Comparison of ENCODE assay signal across 8 mouse cellular contexts in the genomic region with DNA sequence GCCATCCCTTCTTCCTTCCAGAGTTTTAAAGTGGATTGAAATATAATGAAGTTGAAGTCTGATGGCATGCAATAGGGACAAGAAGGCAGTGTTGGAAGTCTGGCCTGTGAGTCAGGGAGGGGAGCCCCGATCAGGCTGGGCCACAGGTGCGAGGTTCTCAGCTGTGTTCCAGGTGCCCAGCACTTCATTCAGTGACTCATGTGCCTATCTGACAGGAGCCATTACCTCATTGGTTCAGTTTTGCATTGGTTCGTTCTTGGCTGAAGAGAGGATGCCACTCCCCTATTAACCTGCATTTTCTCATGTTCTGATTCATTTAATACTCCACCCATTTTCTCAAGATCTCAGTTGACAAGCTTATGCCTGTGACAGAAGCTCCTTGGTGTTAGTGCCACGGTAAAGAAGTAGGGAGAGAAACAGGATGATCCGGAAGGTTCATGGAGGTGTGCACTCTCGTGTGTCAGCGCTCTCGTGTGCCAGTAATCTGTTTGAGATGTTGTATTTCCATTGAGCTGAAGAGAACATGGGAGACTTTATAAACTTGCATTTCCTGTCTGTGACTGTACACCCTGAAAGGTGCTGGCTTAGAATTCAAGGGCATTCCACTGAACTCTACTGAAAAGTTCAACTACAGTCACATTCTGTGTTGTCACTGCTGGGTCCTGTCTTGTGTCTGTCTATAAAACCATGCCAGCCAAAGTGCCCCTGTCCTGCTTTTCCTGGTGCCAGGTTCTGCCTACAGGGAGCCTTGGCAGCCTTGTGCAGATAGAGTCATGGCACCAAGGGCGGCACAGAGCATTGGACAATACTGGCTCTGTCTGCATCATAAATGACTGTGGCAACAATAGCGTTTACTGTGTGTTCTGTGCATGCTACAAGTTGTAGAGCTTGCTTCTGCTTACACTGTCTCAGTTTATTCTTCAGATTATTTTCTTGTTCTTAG. TPM values are rescaled to one million over a fixed set of nuclear protein-coding genes. Genes with fewer than 3 reads are reported as not detected.
DNase-seq lines count a peak whose midpoint lies in the region; TF ChIP-seq lines count a peak whose summit lies in the region.
"Had no signal": no experiment of that assay in that cellular context is flagged by ENCODE, and none has a peak within 500 bp of the region (broad histone marks: within the 10 kb centered on the region; RNA-seq: fewer than 3 reads in every experiment).

No protein-coding gene starts in this region.

- peak; percentile 61 for DNase-seq in left cerebral cortex, adult 11 months (ENCODE audit: low spot score)
- no peak for DNase-seq in left cerebral cortex, postnatal 14 days (ENCODE audit: low spot score in 2 of 2)
- DNase-seq in brain, adult 2 months (ENCODE audit: low read depth, low spot score) = peak; percentile 93
- no peak for DNase-seq in urinary bladder, postnatal 4 days (ENCODE audit: low spot score in 2 of 2)
- no peak for DNase-seq in lung, postnatal 25 days (ENCODE audit: low spot score)

- peaks cover 4% of the 10 kb centered on the region for H3K36me3 ChIP-seq in myocyte (ENCODE audit: control insufficient read depth, insufficient read depth)

- no peaks in the 10 kb centered on the region for H3K27me3 ChIP-seq in myocyte (ENCODE audit: control insufficient read depth, insufficient read depth, insufficient read length)
- H3K27me3 ChIP-seq: megakaryocyte, embryonic 14.5 days had no signal

- peaks cover 35% of the 10 kb centered on the region for H3K4me1 ChIP-seq in cortical plate, adult 2 months (ENCODE audit: control insufficient read depth, insufficient read depth, low read length)

- TF ChIP-seq CTCF in cortical plate, adult 2 months (IDR thresholded peaks at IDR 0.05; ENCODE audit: extremely low read depth, insufficient read depth, low read length) = no peak

- peaks cover 100% of the 10 kb centered on the region for H3K79me2 ChIP-seq in myocyte (ENCODE audit: control insufficient read depth, insufficient read depth)

- H3K4me3 ChIP-seq in cortical plate, adult 2 months (ENCODE audit: insufficient read depth, low read length) = no peak overlapping the region
- H3K4me3 ChIP-seq in myocyte = no peak overlapping the region
- H3K4me3 ChIP-seq: megakaryocyte, embryonic 14.5 days had no signal

- TF ChIP-seq POLR2A in cortical plate, adult 2 months (IDR thresholded peaks at IDR 0.05; ENCODE audit: extremely low read depth, insufficient read depth, low read length) = no peak
- no peak for TF ChIP-seq POLR2A in myocyte (IDR thresholded peaks at IDR 0.05; ENCODE audit: insufficient read length, low read depth)

- intact Hi-C loops in left cerebral cortex, postnatal 14 days (cut with DNase I) = loop anchor here (5.0 kb wide), 1 partner anchor 36 kb away; no protein-coding TSS in a partner anchor

- no peak overlapping the region for H3ac ChIP-seq in myocyte (ENCODE audit: control insufficient read depth, insufficient read length)

- H3K27ac ChIP-seq in cortical plate, adult 2 months (ENCODE audit: insufficient read depth, low read length) = peak overlapping the region; percentile 91; the same call in 1 of the 2 replicates

- peak overlapping the region; percentile 49 for H3K4me2 ChIP-seq in myocyte (ENCODE audit: low read depth)

TF ChIP-seq in myocyte, 11 proteins besides CTCF, POLR2A, EP300 and RAD21:
- TF ChIP-seq USF1 (IDR thresholded peaks at IDR 0.05; ENCODE audit: low read depth) = no peak
- no peak for TF ChIP-seq POLR2AphosphoS2 (IDR thresholded peaks at IDR 0.05; ENCODE audit: insufficient read length, low read depth)
- TF ChIP-seq MYOD1 (IDR thresholded peaks at IDR 0.05; ENCODE audit: control insufficient read depth in 1 of 3, insufficient read length in 2 of 3, low read depth in 2 of 3) = peak in 2 of 3 experiments; percentile 38 to 51
- no peak for TF ChIP-seq CEBPB (IDR thresholded peaks at IDR 0.05; ENCODE audit: insufficient read depth, poor library complexity, severe bottlenecking)
- no peak for TF ChIP-seq SRF (IDR thresholded peaks at IDR 0.05; ENCODE audit: control insufficient read depth, insufficient read length, low read depth)
- TF ChIP-seq TCF3 (IDR thresholded peaks at IDR 0.05; ENCODE audit: insufficient read length, low read depth) = no peak
- TF ChIP-seq MYOG (IDR thresholded peaks at IDR 0.05; ENCODE audit: control insufficient read depth in 1 of 3, insufficient read depth in 1 of 3, insufficient read length in 2 of 3, low read depth in 2 of 3) = peak in 1 of 3 experiments; percentile 56
- no peak for TF ChIP-seq TCF12 (IDR thresholded peaks at IDR 0.05; ENCODE audit: insufficient read depth, poor library complexity, severe bottlenecking)
- TF ChIP-seq E2F4 (IDR thresholded peaks at IDR 0.05; ENCODE audit: insufficient read depth) = no peak
- no peak for TF ChIP-seq MAX (IDR thresholded peaks at IDR 0.05; ENCODE audit: low read depth)
- no peak for TF ChIP-seq REST (IDR thresholded peaks at IDR 0.05; ENCODE audit: insufficient read depth, insufficient read length)

RNA-seq across cellular contexts. Expression of gene Map4k4, which starts 40.8 kb away (rescaled TPM):
- 100 to 1,000 TPM; 145 to 157 TPM for total RNA-seq in left cerebral cortex, postnatal 14 days (2021)
- 111 and 112 TPM in 2 replicates for polyA plus RNA-seq in cortical plate, adult 2 months (2012; rRNA removed)
- 147 TPM for polyA plus RNA-seq in myocyte (2012; fragmentation: generic; extraction: Trizol)

Comparison
In these comparisons a context has a peak if more than half of its experiments do, and no peak if none do; other contexts are left out.
1. DNase-seq: peak in left cerebral cortex, adult 11 months (single experiment) and brain, adult 2 months (single experiment); none in left cerebral cortex, postnatal 14 days (0 of 2), urinary bladder, postnatal 4 days (0 of 2) and lung, postnatal 25 days (single experiment).